26 mouse cellular contexts compared by ENCODE assay signal in the genomic region with DNA sequence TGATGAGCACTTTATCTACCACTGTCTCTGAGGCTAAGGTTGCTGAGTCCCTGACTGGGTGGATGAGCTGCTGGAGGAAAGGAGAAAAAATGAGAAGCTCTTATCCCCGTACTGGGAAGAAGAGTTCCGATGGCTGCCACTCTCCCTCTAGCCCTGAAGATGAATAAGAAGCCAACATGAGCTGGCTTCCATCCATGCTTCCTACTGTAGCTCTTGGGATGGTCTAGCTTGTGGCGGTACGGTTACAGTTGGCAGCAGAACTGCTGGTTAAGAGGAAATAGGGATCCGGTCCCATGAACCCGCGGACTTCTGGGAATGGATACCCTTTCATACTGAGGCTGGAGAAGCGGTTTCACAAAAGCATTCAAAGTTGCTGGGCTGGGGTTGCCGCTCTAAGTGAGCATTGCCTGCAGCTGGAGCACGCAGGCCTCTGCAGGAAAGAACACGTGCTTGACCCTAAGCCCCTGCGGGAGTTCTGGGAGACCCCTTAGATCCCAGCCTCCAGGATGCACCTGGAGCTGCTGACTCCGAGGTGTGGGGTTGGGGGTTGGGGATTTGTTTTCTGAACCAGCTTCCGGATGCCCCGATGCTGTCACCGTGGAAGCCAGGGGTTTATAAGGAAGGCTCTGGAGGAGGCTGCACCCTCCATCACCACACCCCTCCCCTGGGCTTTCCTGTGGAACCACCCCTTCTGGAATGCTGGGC.
DNase-seq lines count a peak whose midpoint lies in the region; ATAC-seq and TF ChIP-seq lines count a peak whose summit lies in the region.
"Had no signal": no experiment of that assay in that cellular context is flagged by ENCODE, and none has a peak within 500 bp of the region (broad histone marks: within the 10 kb centered on the region; RNA-seq: fewer than 3 reads in every experiment).

No protein-coding gene starts in this region.

- 57% methylated on average over 16 of the region's 16 CpGs for WGBS in hindbrain, embryonic 14.5 days
- WGBS in hindbrain, postnatal 0 days, result 57% methylated on average over 16 of the region's 16 CpGs
- 60% methylated on average over 16 of the region's 16 CpGs for WGBS in embryonic facial prominence, embryonic 10.5 days
- 40% methylated on average over 16 of the region's 16 CpGs for WGBS in limb, embryonic 12.5 days
- WGBS in midbrain, embryonic 14.5 days, result 61% methylated on average over 16 of the region's 16 CpGs

- no peak overlapping the region for H3K4me3 ChIP-seq in hindbrain, embryonic 14.5 days (replicated peaks; ENCODE audit: low read length)
- no peak overlapping the region for H3K4me3 ChIP-seq in hindbrain, postnatal 0 days (ENCODE audit: low read length)
- no peak overlapping the region for H3K4me3 ChIP-seq in embryonic facial prominence, embryonic 10.5 days
- no peak overlapping the region for H3K4me3 ChIP-seq in limb, embryonic 12.5 days (replicated peaks)
- no peak overlapping the region for H3K4me3 ChIP-seq in midbrain, embryonic 14.5 days (replicated peaks; ENCODE audit: low read depth, low read length)
- H3K4me3 ChIP-seq: embryonic facial prominence, embryonic 12.5 days; erythroblast, embryonic 14.5 days; forebrain, embryonic 12.5 days; heart, adult 2 months; heart, embryonic 13.5 days; hindbrain, embryonic 15.5 days; limb, embryonic 15.5 days; megakaryocyte, embryonic 14.5 days; midbrain, embryonic 13.5 days had no signal

- ATAC-seq in hindbrain, embryonic 14.5 days (ENCODE audit: low FRiP score), result no peak
- no peak for ATAC-seq in hindbrain, postnatal 0 days
- ATAC-seq in limb, embryonic 12.5 days (ENCODE audit: insufficient number of reproducible peaks, insufficient read depth, low FRiP score, low TSS enrichment, low read depth), result 0 out of 2 replicates have a peak, but pooled peaks have one; percentile 40
- ATAC-seq in midbrain, embryonic 14.5 days (ENCODE audit: low FRiP score, low TSS enrichment), result no peak
- ATAC-seq: midbrain, embryonic 13.5 days had no signal

- H3K27me3 ChIP-seq in hindbrain, embryonic 14.5 days (ENCODE audit: control insufficient read depth, insufficient read depth, low read length), result no peaks in the 10 kb centered on the region
- H3K27me3 ChIP-seq in hindbrain, postnatal 0 days (ENCODE audit: insufficient read depth, low read length), result no peaks in the 10 kb centered on the region
- H3K27me3 ChIP-seq in embryonic facial prominence, embryonic 10.5 days (replicated peaks; ENCODE audit: low read depth, poor library complexity, severe bottlenecking), result no peaks in the 10 kb centered on the region
- H3K27me3 ChIP-seq in limb, embryonic 12.5 days, result peaks cover 26% of the 10 kb centered on the region; the same call in 1 of the 2 replicates
- H3K27me3 ChIP-seq in midbrain, embryonic 14.5 days (ENCODE audit: control insufficient read depth, insufficient read depth, low read length), result no peaks in the 10 kb centered on the region
- H3K27me3 ChIP-seq: embryonic facial prominence, embryonic 12.5 days; forebrain, embryonic 12.5 days; hindbrain, embryonic 15.5 days; midbrain, embryonic 13.5 days had no signal

- no peaks in the 10 kb centered on the region for H3K9me3 ChIP-seq in hindbrain, embryonic 14.5 days (ENCODE audit: control insufficient read depth, low read length)
- H3K9me3 ChIP-seq in hindbrain, postnatal 0 days (ENCODE audit: low read length), result no peaks in the 10 kb centered on the region
- no peaks in the 10 kb centered on the region for H3K9me3 ChIP-seq in embryonic facial prominence, embryonic 10.5 days
- no peaks in the 10 kb centered on the region for H3K9me3 ChIP-seq in limb, embryonic 12.5 days
- no peaks in the 10 kb centered on the region for H3K9me3 ChIP-seq in midbrain, embryonic 14.5 days (ENCODE audit: control insufficient read depth, low read length)
- H3K9me3 ChIP-seq: embryonic facial prominence, embryonic 12.5 days; forebrain, embryonic 12.5 days; heart, embryonic 13.5 days; hindbrain, embryonic 15.5 days; limb, embryonic 15.5 days; megakaryocyte, embryonic 14.5 days; midbrain, embryonic 13.5 days had no signal

- peaks cover 31% of the 10 kb centered on the region for H3K4me1 ChIP-seq in hindbrain, embryonic 14.5 days (replicated peaks; ENCODE audit: control insufficient read depth, insufficient read depth, low read length)
- H3K4me1 ChIP-seq in hindbrain, postnatal 0 days (ENCODE audit: insufficient read depth, low read length), result no peaks in the 10 kb centered on the region; the same call in 1 of the 2 replicates
- H3K4me1 ChIP-seq in embryonic facial prominence, embryonic 10.5 days, result peaks cover 23% of the 10 kb centered on the region
- H3K4me1 ChIP-seq in limb, embryonic 12.5 days (replicated peaks), result peaks cover 37% of the 10 kb centered on the region
- H3K4me1 ChIP-seq in midbrain, embryonic 14.5 days (ENCODE audit: control insufficient read depth, insufficient read depth, low read length), result peaks cover 23% of the 10 kb centered on the region
- H3K4me1 ChIP-seq: heart, embryonic 13.5 days; megakaryocyte, embryonic 14.5 days had no signal

- H3K36me3 ChIP-seq in hindbrain, embryonic 14.5 days (replicated peaks; ENCODE audit: control insufficient read depth, insufficient read depth), result no peaks in the 10 kb centered on the region
- no peaks in the 10 kb centered on the region for H3K36me3 ChIP-seq in hindbrain, postnatal 0 days (ENCODE audit: insufficient read depth, low read length)
- no peaks in the 10 kb centered on the region for H3K36me3 ChIP-seq in embryonic facial prominence, embryonic 10.5 days (replicated peaks)
- H3K36me3 ChIP-seq in limb, embryonic 12.5 days, result no peaks in the 10 kb centered on the region
- no peaks in the 10 kb centered on the region for H3K36me3 ChIP-seq in midbrain, embryonic 14.5 days (ENCODE audit: control insufficient read depth, insufficient read depth, low read length)
- H3K36me3 ChIP-seq: embryonic facial prominence, embryonic 12.5 days; forebrain, embryonic 12.5 days; heart, embryonic 13.5 days; hindbrain, embryonic 15.5 days; limb, embryonic 15.5 days; midbrain, embryonic 13.5 days had no signal

- peak overlapping the region; percentile 59; the same call in 1 of the 2 replicates for H3K27ac ChIP-seq in hindbrain, embryonic 14.5 days
- H3K27ac ChIP-seq in hindbrain, postnatal 0 days, result no peak overlapping the region
- H3K27ac ChIP-seq in embryonic facial prominence, embryonic 10.5 days (replicated peaks), result 0 out of 2 replicates have a peak overlapping the region, but pooled peaks have one; percentile 15
- peak overlapping the region; percentile 79 for H3K27ac ChIP-seq in limb, embryonic 12.5 days
- no peak overlapping the region for H3K27ac ChIP-seq in midbrain, embryonic 14.5 days (replicated peaks; ENCODE audit: low read depth, low read length)
- H3K27ac ChIP-seq: embryonic facial prominence, embryonic 12.5 days; forebrain, embryonic 12.5 days; heart, adult 2 months; heart, embryonic 13.5 days; limb, embryonic 15.5 days; liver, embryonic 14.5 days; midbrain, embryonic 13.5 days; stomach, postnatal 0 days had no signal

- no peak overlapping the region for H3K9ac ChIP-seq in hindbrain, embryonic 14.5 days
- no peak overlapping the region for H3K9ac ChIP-seq in hindbrain, postnatal 0 days (replicated peaks; ENCODE audit: low read length)
- no peak overlapping the region for H3K9ac ChIP-seq in limb, embryonic 12.5 days (replicated peaks)
- no peak overlapping the region for H3K9ac ChIP-seq in midbrain, embryonic 14.5 days (replicated peaks; ENCODE audit: low read length)
- H3K9ac ChIP-seq: embryonic facial prominence, embryonic 12.5 days; forebrain, embryonic 12.5 days; heart, embryonic 13.5 days; hindbrain, embryonic 15.5 days; limb, embryonic 15.5 days; liver, embryonic 14.5 days; lung, embryonic 14.5 days; midbrain, embryonic 13.5 days had no signal

- no peak for TF ChIP-seq CTCF in hindbrain, postnatal 0 days (IDR thresholded peaks at IDR 0.05; ENCODE audit: low read depth)

- no peak overlapping the region for H3K4me2 ChIP-seq in hindbrain, embryonic 14.5 days (replicated peaks)
- no peak overlapping the region for H3K4me2 ChIP-seq in hindbrain, postnatal 0 days (ENCODE audit: low read depth, low read length)
- peak overlapping the region; percentile 35 for H3K4me2 ChIP-seq in limb, embryonic 12.5 days
- H3K4me2 ChIP-seq in midbrain, embryonic 14.5 days (ENCODE audit: low read length), result no peak overlapping the region
- H3K4me2 ChIP-seq: embryonic facial prominence, embryonic 12.5 days; forebrain, embryonic 12.5 days; heart, embryonic 13.5 days; hindbrain, embryonic 15.5 days; limb, embryonic 15.5 days; lung, embryonic 14.5 days; midbrain, embryonic 13.5 days had no signal

- DNase-seq in hindbrain, embryonic 14.5 days (ENCODE audit: low spot score), result no peak
- DNase-seq in hindbrain, postnatal 0 days (ENCODE audit: low spot score), result no peak
- peak; percentile 19 for DNase-seq in ZHBTc4 (ENCODE audit: low read depth, low spot score)
- DNase-seq in embryonic facial prominence, embryonic 10.5 days (ENCODE audit: low spot score), result peak; percentile 34
- DNase-seq in lung, postnatal 14 days, result no peak
- no peak for DNase-seq in midbrain, embryonic 14.5 days
- DNase-seq: adrenal gland, postnatal 10 days; cerebellum, adult 9-10 months; gastrocnemius, postnatal 36 days; heart, adult 2 months; heart, postnatal 14 days; kidney, adult 11 months; lung, embryonic 14.5 days; lung, postnatal 36 days; thymus, adult 2 months had no signal

Comparison
In these comparisons a context has a peak if more than half of its experiments do, and no peak if none do; other contexts are left out.
1. H3K27ac ChIP-seq: peak in hindbrain, embryonic 14.5 days (single experiment), embryonic facial prominence, embryonic 10.5 days (single experiment) and limb, embryonic 12.5 days (single experiment); none in hindbrain, postnatal 0 days (single experiment) and midbrain, embryonic 14.5 days (single experiment).
2. DNase-seq: peak in ZHBTc4 (single experiment) and embryonic facial prominence, embryonic 10.5 days (single experiment); none in hindbrain, embryonic 14.5 days (single experiment), hindbrain, postnatal 0 days (single experiment), lung, postnatal 14 days (single experiment) and midbrain, embryonic 14.5 days (single experiment).